8 mouse cellular contexts compared by ENCODE assay signal in the genomic region with DNA sequence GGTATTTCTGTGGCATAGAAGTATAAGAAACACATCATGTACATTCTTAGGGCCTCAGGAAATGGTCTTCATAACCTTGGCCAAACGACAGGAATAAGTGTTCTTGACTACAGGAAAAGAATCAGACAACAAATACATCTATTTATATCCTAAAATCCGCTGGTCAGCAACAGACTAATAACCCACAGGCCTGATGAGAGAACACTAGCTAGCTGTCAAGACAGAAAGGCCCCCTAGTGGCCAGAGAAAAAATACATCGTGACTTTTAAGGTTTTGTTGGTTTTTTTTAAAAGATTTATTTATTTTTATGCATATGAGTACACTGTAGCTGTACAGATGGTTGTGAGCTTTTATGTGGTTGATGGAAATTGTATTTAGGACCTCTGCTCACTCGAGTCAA. TPM values are rescaled to one million over a fixed set of nuclear protein-coding genes. Genes with fewer than 3 reads are reported as not detected.
DNase-seq lines count a peak whose midpoint lies in the region; ATAC-seq lines count a peak whose summit lies in the region.

No protein-coding gene starts in this region.

- peak; percentile 13 to 26 for DNase-seq in heart, adult 18-20 months
- no peak for DNase-seq in heart, postnatal 25 days (ENCODE audit: low spot score)
- peak; percentile 13 for DNase-seq in ovary, postnatal 14 days (ENCODE audit: low spot score)
- no peak for DNase-seq in ovary, postnatal 36 days (ENCODE audit: low spot score)
- DNase-seq in cerebellum, adult 9-11 months, result peak; percentile 10
- no peak for DNase-seq in testis, postnatal 14 days (ENCODE audit: low spot score)
- no peak for DNase-seq in gastrocnemius, adult 8-10 months (ENCODE audit: low spot score in 2 of 2)

- no peaks in the 10 kb centered on the region for H3K9me3 ChIP-seq in lung, embryonic 16.5 days (ENCODE audit: control insufficient read depth, low read length)

- H3K9ac ChIP-seq in lung, embryonic 16.5 days (ENCODE audit: low read length), result no peak overlapping the region

- peaks cover 8% of the 10 kb centered on the region for H3K36me3 ChIP-seq in lung, embryonic 16.5 days (ENCODE audit: control insufficient read depth, insufficient read depth, low read length)

- no peaks in the 10 kb centered on the region for H3K27me3 ChIP-seq in lung, embryonic 16.5 days (ENCODE audit: control insufficient read depth, insufficient read depth, low read depth, low read length)

- peak; percentile 61; the same call in 1 of the 2 replicates for ATAC-seq in lung, embryonic 16.5 days (ENCODE audit: low read depth)

- no peak overlapping the region for H3K27ac ChIP-seq in lung, embryonic 16.5 days (ENCODE audit: low read length)

- no peaks in the 10 kb centered on the region for H3K4me1 ChIP-seq in lung, embryonic 16.5 days (replicated peaks; ENCODE audit: control insufficient read depth, insufficient read depth, low read length)

- 30% methylated on average over 4 of the region's 4 CpGs for WGBS in lung, embryonic 16.5 days

- H3K4me3 ChIP-seq in lung, embryonic 16.5 days (ENCODE audit: low read length), result no peak overlapping the region

- intact Hi-C loops in heart, postnatal 25 days (cut with DNase I), result no loop called here

- no peak overlapping the region for H3K4me2 ChIP-seq in lung, embryonic 16.5 days (ENCODE audit: low read depth, low read length)

RNA-seq across cellular contexts. Expression of gene Nop58, which starts 35.1 kb away (rescaled TPM):
- 10 to 100 TPM; 30.1 to 33.1 TPM for total RNA-seq in heart, adult 18-20 months (2021)
- 10 to 100 TPM; 26.9 to 29.6 TPM for total RNA-seq in heart, postnatal 25 days (2021)
- polyA plus RNA-seq in lung, embryonic 16.5 days (2015; fragmentation: Nextera tagmentation; extraction: Ambion mirVana), result 188 and 207 TPM in 2 replicates
- total RNA-seq in gastrocnemius, adult 8-10 months (2022), result 10 to 100 TPM; 16.4 to 25.0 (median 23.7) TPM

RNA-seq across cellular contexts. Expression of gene Bmpr2, which starts 43.3 kb away (rescaled TPM):
- total RNA-seq in heart, adult 18-20 months (2021), result 10 to 100 TPM; 39.7 to 44.5 TPM
- total RNA-seq in heart, postnatal 25 days (2021), result 10 to 100 TPM; 39.2 to 46.7 TPM
- 9.0 and 9.4 TPM in 2 replicates for polyA plus RNA-seq in lung, embryonic 16.5 days (2015; fragmentation: Nextera tagmentation; extraction: Ambion mirVana)
- total RNA-seq in gastrocnemius, adult 8-10 months (2022), result 10 to 100 TPM; 50.0 to 63.1 (median 52.3) TPM

RNA-seq across cellular contexts. Expression of gene Sumo1, which starts 49.3 kb away (rescaled TPM):
- total RNA-seq in heart, adult 18-20 months (2021), result 10 to 100 TPM; 57.6 to 67.6 TPM
- 10 to 100 TPM; 58.5 to 59.6 TPM for total RNA-seq in heart, postnatal 25 days (2021)
- 366 and 371 TPM in 2 replicates for polyA plus RNA-seq in lung, embryonic 16.5 days (2015; fragmentation: Nextera tagmentation; extraction: Ambion mirVana)
- 10 to 100 TPM; 59.4 to 67.8 (median 61.6) TPM for total RNA-seq in gastrocnemius, adult 8-10 months (2022)

Comparison
In these comparisons a context has a peak if more than half of its experiments do, and no peak if none do; other contexts are left out.
1. DNase-seq: peak in heart, adult 18-20 months (2 of 2), ovary, postnatal 14 days (single experiment) and cerebellum, adult 9-11 months (single experiment); none in heart, postnatal 25 days (single experiment), ovary, postnatal 36 days (single experiment), testis, postnatal 14 days (single experiment) and gastrocnemius, adult 8-10 months (0 of 2).